Mouse (Mus musculus) adrenal gland, adult 18-20 months (tissue): ENCODE measurements around the gene Pla2g12b. TPM values are rescaled to one million over a fixed set of nuclear protein-coding genes. Genes with fewer than 3 reads are reported as not detected.
A peak's percentile ranks its signal among the peaks of the same experiment; 100 is the strongest.

Experiments used
- DNase-seq, 2 experiments: peaks; one replicate each; pipeline ENCODE4 v3.0.0; 2021 to 2022; ENCODE audit warnings: low spot score in 2 of 2
- total RNA-seq, 2 experiments: library from RNA; stranded (reverse); gene quantifications; 1 replicate in 1 of 2; 2 replicates in 1 of 2; pipeline ENCODE4 v1.2.3; 2021

The Pla2g12b gene
- total RNA-seq, 2 experiments from 2014 or later: not detected

GRCm38 (mm10) chr10:59410264-59410663, 6.8 kb downstream of the Pla2g12b start:
- no peak for DNase-seq

GRCm38 (mm10) chr10:59413711-59414110, 10.3 kb downstream of the Pla2g12b start:
- no peak for DNase-seq

- no peak for DNase-seq
Measured at GRCm38 (mm10) chr10:59416623-59417022, 13.2 kb downstream of the Pla2g12b start.

GRCm38 (mm10) chr10:59419516-59419915, 16.1 kb downstream of the Pla2g12b start:
- no peak for DNase-seq

- no peak for DNase-seq
Measured at GRCm38 (mm10) chr10:59424453-59424852, 21.0 kb downstream of the Pla2g12b start.

GRCm38 (mm10) chr10:59425369-59425768, 21.9 kb downstream of the Pla2g12b start:
- DNase-seq: peak in 1 of 2 experiments; percentile 39

- DNase-seq: no peak
Measured at GRCm38 (mm10) chr10:59426371-59426770, 22.9 kb downstream of the Pla2g12b start.

GRCm38 (mm10) chr10:59429448-59430135, 26.1 kb downstream of the Pla2g12b start:
- no peak for DNase-seq

GRCm38 (mm10) chr10:59430701-59431218, 27.3 kb downstream of the Pla2g12b start:
- DNase-seq: no peak

- no peak for DNase-seq
Measured at GRCm38 (mm10) chr10:59435746-59436145, 32.3 kb downstream of the Pla2g12b start.

- DNase-seq: no peak
Measured at GRCm38 (mm10) chr10:59438651-59439050, 35.2 kb downstream of the Pla2g12b start.

GRCm38 (mm10) chr10:59439508-59439931, 36.1 kb downstream of the Pla2g12b start:
- no peak for DNase-seq

GRCm38 (mm10) chr10:59440177-59440576, 36.7 kb downstream of the Pla2g12b start:
- DNase-seq: no peak

GRCm38 (mm10) chr10:59441735-59442134, 38.3 kb downstream of the Pla2g12b start, which contains the start of gene Oit3:
Oit3 (minus strand) TSS chr10:59441778.
- DNase-seq: no peak

GRCm38 (mm10) chr10:59443212-59443611, 39.8 kb downstream of the Pla2g12b start:
- peak in 1 of 2 experiments; percentile 13 for DNase-seq

GRCm38 (mm10) chr10:59444106-59444505, 40.6 kb downstream of the Pla2g12b start:
- no peak for DNase-seq

- no peak for DNase-seq
Measured at GRCm38 (mm10) chr10:59444635-59445034, 41.2 kb downstream of the Pla2g12b start.

- no peak for DNase-seq
Measured at GRCm38 (mm10) chr10:59446911-59447437, 43.5 kb downstream of the Pla2g12b start.

GRCm38 (mm10) chr10:59447546-59447945, 44.1 kb downstream of the Pla2g12b start:
- no peak for DNase-seq

GRCm38 (mm10) chr10:59451839-59452238, 48.4 kb downstream of the Pla2g12b start:
- DNase-seq: no peak

- no peak for DNase-seq
Measured at GRCm38 (mm10) chr10:59454631-59455030, 51.2 kb downstream of the Pla2g12b start.

- DNase-seq: no peak
Measured at GRCm38 (mm10) chr10:59459767-59460166, 56.3 kb downstream of the Pla2g12b start.

- DNase-seq: no peak
Measured at GRCm38 (mm10) chr10:59462307-59462706, 58.8 kb downstream of the Pla2g12b start.
